Mouse (Mus musculus): Measurements from ENCODE around the gene Odf3l1. TPM values are rescaled to one million over a fixed set of nuclear protein-coding genes. Genes with fewer than 3 reads are reported as not detected.
"Not testable (repeated sequence)": the region's sequence is repeated elsewhere in the genome, so short reads cannot be mapped to it uniquely, and the experiment has no call there.

The Odf3l1 gene
- total RNA-seq (2015; ENCODE audit: low replicate concordance) (not detected in 2 replicates), total RNA-seq (2017; ENCODE audit: low replicate concordance) (not detected in 2 replicates)

GRCm38 (mm10) chr9:56864216-56864729 is at the start of gene Odf3l1:
Gene Odf3l1 (minus strand): TSS chr9:56864679.
- no peak for ATAC-seq (replicated peaks; ENCODE audit: low FRiP score, poor library complexity, severe bottlenecking)

GRCm38 (mm10) chr9:56913991-56914390 is 49.5 kb upstream of the Odf3l1 start:
- no peak for ATAC-seq (replicated peaks; ENCODE audit: low FRiP score, poor library complexity, severe bottlenecking)

- ATAC-seq (replicated peaks; ENCODE audit: low FRiP score, poor library complexity, severe bottlenecking) = no peak
Observed at GRCm38 (mm10) chr9:56911017-56911416, 46.5 kb upstream of the Odf3l1 start.

- not testable (repeated sequence) for ATAC-seq (replicated peaks; ENCODE audit: low FRiP score, poor library complexity, severe bottlenecking)
Observed at GRCm38 (mm10) chr9:56909991-56910390, 45.5 kb upstream of the Odf3l1 start.

GRCm38 (mm10) chr9:56907549-56907948 is 43.1 kb upstream of the Odf3l1 start:
- no peak for ATAC-seq (replicated peaks; ENCODE audit: low FRiP score, poor library complexity, severe bottlenecking)

GRCm38 (mm10) chr9:56903662-56904061 is 39.2 kb upstream of the Odf3l1 start:
- no peak for ATAC-seq (replicated peaks; ENCODE audit: low FRiP score, poor library complexity, severe bottlenecking)

- no peak for ATAC-seq (replicated peaks; ENCODE audit: low FRiP score, poor library complexity, severe bottlenecking)
Observed at GRCm38 (mm10) chr9:56901187-56901586, 36.7 kb upstream of the Odf3l1 start.

- ATAC-seq (replicated peaks; ENCODE audit: low FRiP score, poor library complexity, severe bottlenecking) = no peak
Observed at GRCm38 (mm10) chr9:56900571-56900970, 36.1 kb upstream of the Odf3l1 start.

- ATAC-seq (replicated peaks; ENCODE audit: low FRiP score, poor library complexity, severe bottlenecking) = no peak
Observed at GRCm38 (mm10) chr9:56900060-56900459, 35.6 kb upstream of the Odf3l1 start.

- ATAC-seq (replicated peaks; ENCODE audit: low FRiP score, poor library complexity, severe bottlenecking) = no peak
Observed at GRCm38 (mm10) chr9:56899409-56899808, 34.9 kb upstream of the Odf3l1 start.

- ATAC-seq (replicated peaks; ENCODE audit: low FRiP score, poor library complexity, severe bottlenecking) = no peak
Observed at GRCm38 (mm10) chr9:56896779-56897178, 32.3 kb upstream of the Odf3l1 start.

GRCm38 (mm10) chr9:56894006-56894405 is 29.5 kb upstream of the Odf3l1 start:
- ATAC-seq (replicated peaks; ENCODE audit: low FRiP score, poor library complexity, severe bottlenecking) = no peak

- no peak for ATAC-seq (replicated peaks; ENCODE audit: low FRiP score, poor library complexity, severe bottlenecking)
Observed at GRCm38 (mm10) chr9:56893313-56893712, 28.8 kb upstream of the Odf3l1 start.

- ATAC-seq (replicated peaks; ENCODE audit: low FRiP score, poor library complexity, severe bottlenecking) = no peak
Observed at GRCm38 (mm10) chr9:56892111-56892510, 27.6 kb upstream of the Odf3l1 start.

- ATAC-seq (replicated peaks; ENCODE audit: low FRiP score, poor library complexity, severe bottlenecking) = no peak
Observed at GRCm38 (mm10) chr9:56891517-56892011, 27.1 kb upstream of the Odf3l1 start.

- ATAC-seq (replicated peaks; ENCODE audit: low FRiP score, poor library complexity, severe bottlenecking) = no peak
Observed at GRCm38 (mm10) chr9:56890522-56891250, 26.2 kb upstream of the Odf3l1 start.

GRCm38 (mm10) chr9:56889817-56890216 is 25.3 kb upstream of the Odf3l1 start:
- peak; percentile 51 for ATAC-seq (replicated peaks; ENCODE audit: low FRiP score, poor library complexity, severe bottlenecking)

- no peak for ATAC-seq (replicated peaks; ENCODE audit: low FRiP score, poor library complexity, severe bottlenecking)
Observed at GRCm38 (mm10) chr9:56887581-56887980, 23.1 kb upstream of the Odf3l1 start.

GRCm38 (mm10) chr9:56886601-56887000 is 22.1 kb upstream of the Odf3l1 start:
- no peak for ATAC-seq (replicated peaks; ENCODE audit: low FRiP score, poor library complexity, severe bottlenecking)

GRCm38 (mm10) chr9:56886113-56886512 is 21.6 kb upstream of the Odf3l1 start:
- no peak for ATAC-seq (replicated peaks; ENCODE audit: low FRiP score, poor library complexity, severe bottlenecking)

GRCm38 (mm10) chr9:56884328-56884727 is 19.8 kb upstream of the Odf3l1 start:
- ATAC-seq (replicated peaks; ENCODE audit: low FRiP score, poor library complexity, severe bottlenecking) = no peak
